In genomic region chr11:114184970-114185882, GRCm38 (mm10) we compare ENCODE assay signal across 8 mouse cellular contexts.
A peak's percentile ranks its signal among the peaks of the same experiment; 100 is the strongest.
DNase-seq lines count a peak whose midpoint lies in the region; ATAC-seq and TF ChIP-seq lines count a peak whose summit lies in the region.

No protein-coding gene starts in this region.

- intact Hi-C loops in left cerebral cortex, postnatal 4 days (cut with DNase I) = no loop called here

- H3K4me2 ChIP-seq in heart, postnatal 0 days (ENCODE audit: low read depth, low read length) = peak overlapping the region; percentile 42; the same call in 1 of the 2 replicates
- no peak overlapping the region for H3K4me2 ChIP-seq in midbrain, embryonic 16.5 days (ENCODE audit: low read length)

- H3K9ac ChIP-seq in heart, postnatal 0 days (replicated peaks; ENCODE audit: low read depth, low read length) = no peak overlapping the region
- no peak overlapping the region for H3K9ac ChIP-seq in midbrain, embryonic 16.5 days (ENCODE audit: low read depth, low read length)

- peak; percentile 89 for ATAC-seq in heart, postnatal 0 days (ENCODE audit: insufficient read depth, low read depth)
- ATAC-seq in midbrain, embryonic 16.5 days = peak; percentile 75

- TF ChIP-seq CTCF in heart, postnatal 0 days (IDR thresholded peaks at IDR 0.05; ENCODE audit: low read depth) = peak; percentile 41

- 32% methylated on average over 18 of the region's 18 CpGs for WGBS in heart, postnatal 0 days
- WGBS in limb, embryonic 10.5 days = 57% methylated on average over 18 of the region's 18 CpGs
- 35% methylated on average over 18 of the region's 18 CpGs for WGBS in midbrain, embryonic 16.5 days

- peak; percentile 75 for DNase-seq in left cerebral cortex, postnatal 4 days
- no peak for DNase-seq in left cerebral cortex, adult 9 months (ENCODE audit: low spot score in 2 of 2)
- DNase-seq in cerebellum, postnatal 14 days = peak; percentile 77 to 85
- peak; percentile 80 for DNase-seq in heart, postnatal 0 days (ENCODE audit: low spot score)
- peak; percentile 44 for DNase-seq in limb, embryonic 10.5 days (ENCODE audit: low spot score)
- peak; percentile 61 for DNase-seq in testis, postnatal 14 days (ENCODE audit: low spot score)
- DNase-seq in left cerebral cortex, adult 18-20 months (ENCODE audit: low spot score in 2 of 2) = no peak

- peaks cover 9% of the 10 kb centered on the region for H3K4me1 ChIP-seq in heart, postnatal 0 days (ENCODE audit: control insufficient read depth, insufficient read depth)
- H3K4me1 ChIP-seq in limb, embryonic 10.5 days = peaks cover 10% of the 10 kb centered on the region; the same call in 1 of the 2 replicates
- H3K4me1 ChIP-seq in midbrain, embryonic 16.5 days (ENCODE audit: control insufficient read depth, insufficient read depth, low read length) = peaks cover 9% of the 10 kb centered on the region

- no peaks in the 10 kb centered on the region for H3K27me3 ChIP-seq in heart, postnatal 0 days (ENCODE audit: control insufficient read depth, insufficient read depth, low read length)
- H3K27me3 ChIP-seq in limb, embryonic 10.5 days (ENCODE audit: low read depth, poor library complexity, severe bottlenecking) = 0 out of 2 replicates have a peak, but pooled peaks cover 7% of the 10 kb centered on the region
- no peaks in the 10 kb centered on the region for H3K27me3 ChIP-seq in midbrain, embryonic 16.5 days (ENCODE audit: control insufficient read depth, insufficient read depth, low read depth, low read length)

- peak overlapping the region; percentile 1; the same call in 1 of the 2 replicates for H3K27ac ChIP-seq in heart, postnatal 0 days (ENCODE audit: low read depth)
- no peak overlapping the region for H3K27ac ChIP-seq in limb, embryonic 10.5 days
- no peak overlapping the region for H3K27ac ChIP-seq in midbrain, embryonic 16.5 days (ENCODE audit: low read length)

- H3K36me3 ChIP-seq in heart, postnatal 0 days (replicated peaks; ENCODE audit: control insufficient read depth, insufficient read depth, low read length) = no peaks in the 10 kb centered on the region
- H3K36me3 ChIP-seq in limb, embryonic 10.5 days = no peaks in the 10 kb centered on the region
- no peaks in the 10 kb centered on the region for H3K36me3 ChIP-seq in midbrain, embryonic 16.5 days (ENCODE audit: control insufficient read depth, insufficient read depth, low read length)

- H3K4me3 ChIP-seq in heart, postnatal 0 days (ENCODE audit: low read depth, low read length) = no peak overlapping the region
- H3K4me3 ChIP-seq in limb, embryonic 10.5 days = no peak overlapping the region
- H3K4me3 ChIP-seq in midbrain, embryonic 16.5 days (ENCODE audit: low read depth, low read length) = no peak overlapping the region

- no peaks in the 10 kb centered on the region for H3K9me3 ChIP-seq in heart, postnatal 0 days (replicated peaks; ENCODE audit: control insufficient read depth, low read length)
- no peaks in the 10 kb centered on the region; the same call in 1 of the 2 replicates for H3K9me3 ChIP-seq in limb, embryonic 10.5 days (replicated peaks)
- H3K9me3 ChIP-seq in midbrain, embryonic 16.5 days (replicated peaks; ENCODE audit: control insufficient read depth, low read length, poor library complexity, severe bottlenecking) = no peaks in the 10 kb centered on the region

- no peak for TF ChIP-seq EP300 in heart, postnatal 0 days (IDR thresholded peaks at IDR 0.05; ENCODE audit: low read depth)

Comparison
In these comparisons a context has a peak if more than half of its experiments do, and no peak if none do; other contexts are left out.
1. DNase-seq: peak in left cerebral cortex, postnatal 4 days (single experiment), cerebellum, postnatal 14 days (2 of 2), heart, postnatal 0 days (single experiment), limb, embryonic 10.5 days (single experiment) and testis, postnatal 14 days (single experiment); none in left cerebral cortex, adult 9 months (0 of 2) and left cerebral cortex, adult 18-20 months (0 of 2).